Mouse (Mus musculus) testis, postnatal 10 days (tissue): Measurements from ENCODE around the gene Txndc15.

Source experiments
- DNase-seq: peaks from one replicate; pipeline ENCODE4 v3.0.0; 2021; ENCODE audit warnings: low spot score

Txndc15 gene

GRCm38 (mm10) chr13:55730716-55731115, 16.3 kb downstream of the Txndc15 start:
- DNase-seq, result no peak

GRCm38 (mm10) chr13:55732121-55732520, 17.7 kb downstream of the Txndc15 start:
- no peak for DNase-seq

GRCm38 (mm10) chr13:55733628-55734502, 19.4 kb downstream of the Txndc15 start:
- DNase-seq, result no peak

GRCm38 (mm10) chr13:55737885-55738284, 23.4 kb downstream of the Txndc15 start:
- no peak for DNase-seq

GRCm38 (mm10) chr13:55742306-55742705, 27.9 kb downstream of the Txndc15 start:
- no peak for DNase-seq

GRCm38 (mm10) chr13:55754380-55754779, 39.9 kb downstream of the Txndc15 start:
- no peak for DNase-seq

GRCm38 (mm10) chr13:55756789-55757188, 42.3 kb downstream of the Txndc15 start:
- peak; percentile 59 for DNase-seq

GRCm38 (mm10) chr13:55757645-55758044, 43.2 kb downstream of the Txndc15 start:
- no peak for DNase-seq

GRCm38 (mm10) chr13:55760576-55760975, 46.1 kb downstream of the Txndc15 start:
- no peak for DNase-seq

GRCm38 (mm10) chr13:55761486-55761885, 47.0 kb downstream of the Txndc15 start:
- no peak for DNase-seq

- no peak for DNase-seq
Measured at GRCm38 (mm10) chr13:55774352-55774751, 59.9 kb downstream of the Txndc15 start.

GRCm38 (mm10) chr13:55775056-55775455, 60.6 kb downstream of the Txndc15 start:
- DNase-seq, result peak; percentile 40
